Mouse (Mus musculus) thymus, adult 18-20 months (tissue): ENCODE results near the gene Clk1.

ENCODE experiments used
- DNase-seq, 2 experiments: peaks; one replicate each; pipeline ENCODE4 v3.0.0; 2022; ENCODE audit warnings: mixed read lengths in 2 of 2

The Clk1 gene

GRCm38 (mm10) chr1:58423371-58424248 is at the start of gene Clk1:
Clk1 (minus strand) TSS chr1:58424066.
- peak; percentile 87 to 91 for DNase-seq

DNA sequence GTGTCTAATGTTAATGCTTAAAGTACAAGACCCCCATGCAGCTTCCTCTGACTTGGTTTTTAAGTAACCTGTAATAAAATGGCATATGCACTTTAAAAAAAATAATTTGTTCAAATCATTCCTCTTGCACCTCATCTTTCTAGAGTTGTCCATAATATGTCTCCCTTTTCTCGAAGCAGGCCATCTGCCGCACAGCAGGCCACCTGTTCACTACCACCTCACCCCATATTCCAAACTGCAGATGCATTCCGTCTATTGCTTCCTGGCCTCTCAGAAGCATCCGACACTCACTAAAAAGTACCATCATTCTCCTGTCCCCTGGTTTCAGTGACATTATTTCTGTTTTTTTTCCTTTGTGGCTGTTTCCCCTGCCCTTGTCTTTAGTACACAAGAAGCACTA is 41.7 kb upstream of the Clk1 start:
- DNase-seq: no peak

GRCm38 (mm10) chr1:58465042-58465441 is 41.2 kb upstream of the Clk1 start:
- no peak for DNase-seq

GRCm38 (mm10) chr1:58463935-58464334 is 40.1 kb upstream of the Clk1 start:
- no peak for DNase-seq

DNA sequence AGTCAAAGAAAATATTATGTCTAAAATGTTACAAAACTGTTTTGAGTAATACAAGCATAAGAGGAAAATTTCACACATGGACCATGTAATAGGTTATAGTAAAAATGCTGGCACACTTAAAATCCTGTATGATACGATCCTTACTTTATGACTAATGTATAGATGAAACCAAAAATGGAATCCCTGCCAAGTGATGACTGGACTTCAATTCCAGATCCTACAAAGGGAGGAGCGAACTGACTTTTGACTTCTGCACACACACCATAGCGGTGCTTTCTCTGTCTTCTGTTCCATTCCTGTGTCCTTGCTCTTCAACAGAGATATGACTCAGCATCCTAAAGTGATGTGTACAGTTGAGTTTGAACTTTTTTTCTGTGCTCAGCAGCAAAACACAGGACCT is 36.7 kb upstream of the Clk1 start:
- DNase-seq: no peak

GRCm38 (mm10) chr1:58458867-58459266 is 35.0 kb upstream of the Clk1 start:
- DNase-seq: no peak

DNA sequence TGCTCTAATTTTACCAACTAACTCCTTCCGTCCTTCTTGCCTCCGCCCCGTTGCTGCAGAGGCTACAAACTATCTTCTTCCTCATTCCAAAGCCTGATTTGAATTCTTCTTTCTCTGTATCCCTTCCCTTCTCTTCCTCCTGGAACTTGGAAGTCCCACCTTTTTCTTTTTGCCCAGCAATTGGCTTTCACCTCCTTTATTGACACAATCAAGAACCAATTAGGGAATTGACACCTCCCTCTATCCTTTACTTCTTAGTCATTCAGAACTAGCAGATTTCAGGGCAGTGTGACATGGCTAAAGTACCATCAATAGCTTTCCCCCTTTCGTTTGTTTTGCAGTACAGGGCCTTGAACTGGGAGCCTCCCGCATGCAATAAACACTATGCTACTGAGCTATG is 34.3 kb upstream of the Clk1 start:
- DNase-seq: no peak

DNA sequence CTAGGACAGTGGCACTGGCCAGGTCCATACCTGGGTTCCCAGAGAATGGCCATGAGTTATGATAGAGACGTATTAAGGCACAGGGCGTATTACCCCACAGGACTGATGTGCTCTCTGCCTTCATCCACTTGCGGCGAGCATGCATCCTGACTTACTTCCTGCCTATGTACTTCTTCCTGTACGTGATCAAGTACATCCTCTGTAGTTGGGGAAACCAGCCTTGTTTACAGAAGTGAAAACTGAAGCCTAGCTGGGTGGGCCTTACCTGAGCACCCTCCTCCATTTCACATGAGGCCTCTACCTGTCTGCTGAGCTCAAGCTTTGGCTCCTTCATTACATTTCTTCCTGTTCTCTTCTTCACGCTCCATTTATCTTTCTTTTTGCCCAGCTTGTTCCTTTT is 30.4 kb upstream of the Clk1 start:
- DNase-seq: no peak

DNA sequence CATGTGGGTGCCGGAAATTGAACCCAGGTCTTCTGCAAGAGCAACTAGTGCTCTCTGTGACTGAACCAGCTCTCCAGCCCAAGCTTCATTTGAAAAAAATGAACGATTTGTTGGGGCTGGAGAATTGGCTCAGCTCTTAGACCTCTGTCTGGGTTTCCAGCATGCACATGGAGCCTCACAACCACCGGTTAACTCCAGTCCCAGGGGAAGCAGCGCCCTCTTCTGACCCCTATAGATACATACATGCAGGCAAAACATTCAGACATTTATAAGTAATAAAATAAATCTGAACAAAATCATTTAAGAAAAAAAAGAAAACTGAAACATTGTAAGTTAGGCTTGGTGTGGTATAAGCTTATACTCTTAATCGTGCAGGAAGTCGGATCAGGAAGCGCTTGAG is 24.5 kb upstream of the Clk1 start:
- DNase-seq: no peak

DNA sequence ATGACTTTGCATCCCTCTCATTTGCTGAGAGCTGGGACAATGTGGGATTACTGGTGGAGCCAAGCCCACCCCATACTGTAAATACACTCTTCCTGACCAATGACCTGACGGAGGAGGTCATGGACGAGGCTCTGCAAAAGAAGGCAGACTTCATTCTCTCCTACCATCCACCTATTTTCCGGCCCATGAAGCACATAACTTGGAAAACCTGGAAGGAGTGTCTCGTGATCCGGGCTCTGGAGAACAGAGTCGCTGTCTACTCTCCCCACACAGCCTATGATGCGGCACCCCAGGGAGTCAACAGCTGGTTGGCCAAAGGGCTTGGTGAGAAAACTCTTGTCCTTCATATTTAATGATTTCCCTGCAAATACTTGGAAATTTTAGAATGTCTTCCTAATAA is 23.9 kb upstream of the Clk1 start:
- DNase-seq: no peak

DNA sequence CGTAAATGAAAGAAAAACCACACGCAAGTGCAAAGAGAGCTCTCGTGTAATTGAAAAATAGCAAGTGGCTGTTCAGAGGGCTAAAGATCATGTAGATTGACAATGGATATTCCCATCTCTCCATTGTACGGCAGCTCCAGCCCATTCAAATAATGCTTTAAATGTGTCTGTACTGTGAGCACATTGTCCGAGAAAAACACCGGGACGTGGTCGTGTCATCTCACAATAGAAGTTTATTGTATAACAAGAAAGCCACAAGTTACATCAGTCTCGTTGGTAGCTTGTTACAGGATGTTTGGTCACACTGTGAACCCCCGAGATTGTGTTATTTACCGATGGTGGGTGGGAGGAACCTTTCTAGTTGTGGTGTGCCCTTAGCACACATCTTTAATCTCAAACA is 22.0 kb upstream of the Clk1 start:
- no peak for DNase-seq

DNA sequence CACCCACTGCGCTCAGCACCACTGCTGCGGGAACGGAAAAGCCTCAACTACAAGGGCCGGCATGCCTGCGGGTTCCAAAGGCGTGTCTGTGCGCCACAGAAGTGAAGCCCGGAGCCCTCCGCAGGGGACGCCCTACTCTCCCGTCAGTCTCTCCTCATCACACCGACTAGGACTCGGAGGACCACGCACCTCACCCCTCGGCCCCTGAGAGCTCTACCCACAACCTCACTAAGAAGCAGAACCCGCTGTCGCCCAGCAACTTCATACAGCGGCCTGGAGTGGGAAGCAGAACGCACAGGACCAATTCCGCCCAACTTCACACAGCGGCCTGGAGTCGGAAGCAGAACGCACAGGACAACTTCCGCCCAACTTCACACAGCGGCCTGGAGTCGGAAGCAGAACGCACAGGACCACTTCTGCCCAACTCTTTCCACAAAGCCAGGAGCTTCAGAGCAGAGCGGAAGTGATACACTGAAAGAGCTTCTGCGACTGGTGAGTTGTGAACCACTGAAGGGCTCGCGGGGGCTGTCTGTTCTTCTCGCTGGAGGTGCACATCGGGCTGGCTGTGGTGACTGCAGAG is 21.4 kb upstream of the Clk1 start, which contains the start of the genes Nif3l1 and Ppil3:
Gene Nif3l1 (plus strand): TSS at position 9 of the 580 bp plus-strand sequence.
Gene Ppil3 (minus strand): TSS at position 344 of the 580 bp plus-strand sequence.
- peak; percentile 66 to 76 for DNase-seq

- no peak for DNase-seq
Observed at GRCm38 (mm10) chr1:58444691-58445090, 20.8 kb upstream of the Clk1 start.

DNA sequence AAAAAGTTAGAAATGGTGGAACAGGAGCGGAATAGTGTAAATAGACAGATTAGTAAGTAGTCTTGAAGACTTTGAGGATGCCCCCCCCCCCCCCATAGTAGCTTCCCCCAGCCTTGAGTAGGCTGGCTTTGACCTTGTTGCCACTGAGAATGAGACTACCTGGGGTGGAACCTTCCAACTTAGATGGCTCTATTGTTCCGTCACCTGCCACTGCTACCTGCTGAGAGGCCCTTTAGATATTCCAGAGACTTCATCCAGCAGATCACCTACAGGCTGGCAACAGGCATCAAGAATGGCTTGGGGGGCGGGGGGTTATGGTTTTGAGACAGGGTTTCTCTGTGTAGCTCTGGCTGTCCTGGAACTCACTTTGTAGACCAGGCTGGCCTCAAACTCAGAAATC is 685 bp upstream of the Clk1 start:
- DNase-seq: no peak

DNA sequence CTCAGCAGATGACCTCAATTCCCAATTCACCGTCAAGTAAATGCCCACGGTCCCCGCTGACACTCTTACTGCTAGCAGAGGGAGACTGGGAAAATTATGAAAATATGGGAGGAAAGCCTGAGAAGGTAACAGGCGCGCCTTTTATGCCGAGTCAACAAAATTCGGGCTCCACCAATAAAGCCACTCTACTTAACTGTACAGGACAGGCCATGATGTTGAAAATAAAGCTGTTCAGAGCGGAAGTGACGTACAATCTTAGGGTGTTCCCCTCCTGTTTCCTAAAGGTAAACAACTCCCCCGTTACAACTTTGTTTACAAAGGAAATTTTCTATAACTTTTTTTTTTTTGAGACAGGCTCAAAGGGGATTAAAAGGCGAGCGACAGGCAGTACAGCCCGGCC is 987 bp downstream of the Clk1 start:
- peak in 1 of 2 experiments; percentile 35 for DNase-seq

GRCm38 (mm10) chr1:58420961-58421360 is 2.9 kb downstream of the Clk1 start:
- no peak for DNase-seq

GRCm38 (mm10) chr1:58420032-58420431 is 3.8 kb downstream of the Clk1 start:
- DNase-seq: no peak

DNA sequence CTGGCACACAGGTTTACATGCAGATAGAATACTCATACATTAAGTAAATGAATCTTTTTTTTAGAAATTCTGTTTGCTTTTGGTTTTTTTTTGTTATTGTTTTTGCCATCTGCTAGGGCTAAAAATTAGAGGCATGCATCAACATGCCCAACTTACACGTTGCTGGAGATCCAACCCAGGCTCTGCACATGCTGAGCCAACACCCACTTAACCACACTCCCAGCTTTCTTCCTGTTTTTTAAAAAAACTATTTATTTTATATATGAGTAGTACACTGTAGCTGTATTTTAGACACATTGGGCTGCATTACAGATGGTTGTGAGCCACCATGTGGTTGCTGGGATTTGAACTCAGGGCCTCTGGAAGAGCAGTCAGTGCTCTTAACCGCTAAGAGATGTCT is 7.8 kb downstream of the Clk1 start:
- DNase-seq: no peak

- DNase-seq: no peak
Observed at GRCm38 (mm10) chr1:58415442-58415841, 8.4 kb downstream of the Clk1 start.

DNA sequence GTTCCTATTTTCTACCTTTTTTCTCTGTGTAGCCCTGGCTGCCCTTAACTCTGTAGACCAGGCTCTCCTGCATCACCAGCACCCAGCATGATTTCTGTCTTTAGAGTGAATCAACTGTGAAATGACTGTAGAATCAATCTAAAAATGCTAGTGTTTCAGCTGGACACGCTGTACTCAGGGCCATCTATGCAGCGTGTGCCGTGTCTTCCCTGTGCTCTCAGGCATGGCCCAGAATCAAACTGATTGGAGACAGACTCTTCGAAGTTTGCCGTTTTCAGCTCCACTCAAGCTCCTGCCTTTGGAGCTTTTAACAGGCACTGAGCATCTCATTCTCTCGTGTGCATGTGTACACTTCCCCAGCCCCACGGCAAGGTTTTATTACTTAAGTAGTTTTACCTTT is 13.1 kb downstream of the Clk1 start:
- no peak for DNase-seq

- no peak for DNase-seq
Observed at GRCm38 (mm10) chr1:58410198-58410588, 13.7 kb downstream of the Clk1 start.

- no peak for DNase-seq
Observed at GRCm38 (mm10) chr1:58409553-58410197, 14.2 kb downstream of the Clk1 start.

DNA sequence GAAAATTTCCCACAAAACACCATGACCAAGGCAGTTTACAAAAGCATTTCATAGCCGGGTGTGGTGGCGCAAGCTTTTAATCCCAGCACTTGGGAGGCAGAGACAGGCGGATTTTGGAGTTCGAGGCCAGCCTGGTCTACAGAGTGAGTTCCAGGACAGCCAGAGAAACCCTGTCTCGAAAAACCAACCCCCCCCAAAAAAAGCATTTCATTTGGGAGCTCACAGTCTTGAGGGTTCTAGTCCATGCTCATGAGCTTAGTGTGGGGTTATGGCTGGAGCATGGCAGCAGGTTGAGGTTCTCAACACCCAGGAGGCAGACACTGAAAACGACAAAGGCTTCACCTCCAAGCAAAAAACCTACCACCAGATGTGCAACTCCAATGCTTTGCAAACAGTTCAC is 15.7 kb downstream of the Clk1 start:
- DNase-seq: no peak

DNA sequence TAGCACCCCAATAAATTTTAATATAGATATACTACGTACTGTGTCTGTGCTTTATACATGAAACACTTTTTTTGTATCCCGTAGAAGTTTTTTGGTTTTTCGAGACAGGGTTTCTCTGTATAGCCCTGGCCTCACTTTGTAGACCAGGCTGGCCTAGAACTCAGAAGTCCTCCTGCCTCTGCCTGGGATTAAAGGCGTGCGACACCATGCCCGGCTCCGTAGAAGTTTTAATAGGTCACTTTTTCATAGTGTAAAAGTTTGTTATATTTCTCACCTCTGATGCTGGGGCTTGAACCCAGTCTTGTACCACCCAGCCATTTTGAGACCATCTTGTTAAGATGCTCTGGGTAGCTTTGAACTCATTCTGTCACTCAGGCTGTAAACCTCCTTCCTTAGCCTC is 16.5 kb downstream of the Clk1 start:
- DNase-seq: no peak
